Mouse (Mus musculus) retina, embryonic 14.5 days (tissue): ENCODE data around the gene Myo1e.

ENCODE experiments used
- DNase-seq: peaks from one replicate; pipeline ENCODE4 v3.0.0-alpha.2; 2015; ENCODE audit warnings: low spot score

The Myo1e gene

DNA sequence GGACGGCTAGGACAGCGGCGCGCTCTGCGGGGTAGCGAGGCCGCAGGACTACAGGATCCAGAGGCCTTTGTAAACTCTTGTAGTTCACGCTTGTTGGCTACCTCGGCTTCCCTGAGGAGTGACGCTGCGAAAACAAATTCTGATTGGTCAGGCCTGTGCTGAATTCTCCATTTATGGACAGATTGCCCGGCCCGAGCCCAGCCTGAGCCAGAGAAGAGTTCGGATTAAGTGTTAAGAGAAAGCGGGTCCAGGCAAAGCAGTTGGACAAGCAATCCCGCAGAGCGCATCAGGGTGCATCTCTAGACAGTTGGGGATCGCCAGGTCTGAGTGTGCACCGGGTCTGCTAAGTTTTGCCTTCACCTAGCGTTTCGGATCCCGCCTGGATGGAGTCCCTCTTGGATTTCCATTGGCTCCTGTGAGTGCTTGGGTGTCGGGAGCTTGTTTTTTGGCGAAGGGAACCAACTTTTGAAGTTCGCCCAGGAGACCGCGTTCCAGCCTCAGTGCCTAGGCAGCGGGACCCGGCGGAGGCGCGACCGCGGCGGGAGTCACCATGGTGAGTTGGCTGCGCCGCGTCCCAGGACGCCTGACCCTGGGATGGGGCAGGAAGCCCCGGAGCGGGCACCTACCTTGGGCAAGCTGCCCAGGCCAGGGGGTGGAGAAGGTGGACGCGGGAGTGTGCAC, at the start of gene Myo1e:
Gene Myo1e (plus strand): TSS at position 200 of the 681 bp plus-strand sequence.
- DNase-seq: peak; percentile 93

DNA sequence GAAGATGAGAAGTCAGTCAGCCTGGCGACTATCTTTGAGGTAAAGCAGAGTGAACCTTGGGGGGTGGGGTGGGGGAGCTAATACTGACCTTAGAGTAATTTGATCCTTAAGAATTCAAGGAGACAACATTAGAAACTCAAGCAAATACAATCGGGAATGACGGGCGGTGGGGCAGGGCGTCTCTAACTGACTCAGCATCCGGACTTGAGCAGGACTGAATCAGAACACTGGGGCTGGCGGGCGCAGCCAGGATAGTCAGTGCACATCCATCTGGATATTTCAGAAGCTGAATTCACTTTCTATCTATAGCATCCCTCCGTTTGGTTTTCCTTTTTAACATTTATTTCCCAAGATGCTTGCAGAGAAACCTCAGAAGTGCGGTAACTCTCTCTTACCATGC, 47.1 kb upstream of the Myo1e start:
- no peak for DNase-seq

DNA sequence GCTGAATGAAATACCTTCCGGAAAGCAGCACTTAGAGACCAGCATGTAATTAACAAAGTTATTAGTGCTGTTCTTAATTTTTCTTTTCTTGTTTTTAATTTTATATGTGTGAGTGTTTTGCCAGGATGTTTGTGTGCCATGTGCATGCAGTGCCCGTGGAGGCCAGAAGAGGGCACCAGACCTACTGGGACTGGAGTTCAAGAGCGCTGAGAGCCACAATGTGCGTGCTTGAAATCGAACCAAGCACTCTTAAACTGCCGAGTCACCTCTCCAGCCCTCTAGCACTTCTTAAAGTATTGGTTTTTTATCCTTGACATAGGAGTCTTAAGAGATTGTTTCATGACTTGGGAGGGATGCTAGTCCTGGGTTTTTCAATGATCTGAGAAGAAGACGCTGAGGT, 38.2 kb upstream of the Myo1e start:
- no peak for DNase-seq

DNA sequence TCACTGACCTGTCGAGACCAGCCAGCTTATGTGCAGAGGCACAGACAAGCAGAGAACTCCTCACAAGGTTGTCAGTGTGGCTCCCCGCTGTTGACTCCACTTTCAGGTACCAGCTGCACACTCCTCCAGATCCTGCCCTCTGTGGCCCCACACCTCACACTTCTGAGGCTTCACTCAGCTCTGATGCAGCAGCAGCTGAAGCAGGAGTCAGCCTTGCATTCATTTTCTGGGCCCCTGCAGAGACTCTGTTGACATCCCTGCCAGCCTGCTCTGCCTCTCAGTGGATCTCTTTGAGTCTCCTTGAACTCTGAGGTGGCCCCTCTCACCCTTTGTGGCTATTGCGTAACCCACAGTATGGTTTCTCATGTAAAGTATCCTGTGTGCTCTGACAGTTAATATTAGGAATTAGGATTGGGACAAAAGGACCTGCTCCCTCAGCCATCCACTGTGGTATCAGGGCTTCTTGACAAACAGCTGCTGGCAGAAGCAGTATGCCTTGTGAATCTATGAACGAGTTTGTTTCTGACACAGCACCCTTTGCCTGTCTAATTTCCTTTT, 32.8 kb upstream of the Myo1e start:
- peak; percentile 18 for DNase-seq

DNA sequence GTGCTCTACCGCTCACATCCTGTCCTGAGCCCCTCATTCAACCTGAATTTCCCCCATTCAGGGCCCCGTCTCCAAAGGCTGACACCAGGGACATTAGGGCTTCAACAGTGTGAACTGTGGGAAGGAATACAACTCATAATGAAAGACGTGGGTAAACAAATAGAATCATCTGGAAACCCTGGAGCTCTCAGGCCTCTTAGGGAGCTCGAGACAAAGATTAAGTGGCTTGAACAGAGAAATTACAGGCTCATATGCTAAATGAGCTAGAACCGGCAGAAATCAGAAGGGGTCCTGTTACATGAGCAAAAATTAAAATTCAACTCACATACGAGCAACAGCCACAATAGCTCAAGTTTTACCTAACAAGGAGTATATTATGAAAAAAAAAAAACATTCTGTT, 32.3 kb upstream of the Myo1e start:
- DNase-seq: no peak

DNA sequence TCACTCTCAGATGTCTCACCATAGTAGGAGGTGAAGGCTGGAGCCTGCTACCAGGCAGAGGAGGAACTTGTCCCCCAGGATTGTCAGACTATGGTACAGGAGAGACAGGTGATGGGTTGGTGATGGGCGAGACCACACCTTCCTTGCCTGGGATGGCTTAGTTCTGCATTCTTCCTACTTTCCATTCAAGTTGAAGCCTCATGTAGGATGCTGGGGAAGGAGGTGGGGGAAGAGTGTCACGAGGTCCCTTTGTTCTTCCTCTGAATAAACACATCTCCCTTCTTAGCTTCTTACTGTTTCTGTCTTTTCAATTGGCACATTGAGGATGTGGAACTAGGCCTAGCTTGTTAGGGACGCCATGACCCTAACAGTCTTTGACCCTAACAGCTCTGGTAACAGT, 30.9 kb upstream of the Myo1e start:
- DNase-seq: no peak

DNA sequence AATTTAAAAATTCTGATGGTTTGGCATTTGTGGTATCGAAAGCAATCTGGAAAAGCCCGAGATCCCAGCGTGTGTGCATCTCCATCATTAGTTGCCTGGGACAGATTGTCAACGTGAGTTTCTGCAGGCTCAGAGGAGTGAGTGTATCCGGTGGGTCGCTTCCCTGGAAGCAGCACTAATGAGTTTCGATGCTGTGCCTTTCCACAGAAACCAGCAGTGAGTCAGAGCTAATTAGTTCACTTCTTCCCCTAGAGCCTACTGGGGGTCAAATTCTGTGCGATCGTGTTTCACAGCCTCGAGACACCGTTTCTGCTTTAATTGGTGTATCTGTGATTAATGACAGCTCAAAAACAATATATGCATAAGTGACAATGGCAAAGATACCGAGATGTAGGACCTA, 25.4 kb upstream of the Myo1e start:
- peak; percentile 56 for DNase-seq

DNA sequence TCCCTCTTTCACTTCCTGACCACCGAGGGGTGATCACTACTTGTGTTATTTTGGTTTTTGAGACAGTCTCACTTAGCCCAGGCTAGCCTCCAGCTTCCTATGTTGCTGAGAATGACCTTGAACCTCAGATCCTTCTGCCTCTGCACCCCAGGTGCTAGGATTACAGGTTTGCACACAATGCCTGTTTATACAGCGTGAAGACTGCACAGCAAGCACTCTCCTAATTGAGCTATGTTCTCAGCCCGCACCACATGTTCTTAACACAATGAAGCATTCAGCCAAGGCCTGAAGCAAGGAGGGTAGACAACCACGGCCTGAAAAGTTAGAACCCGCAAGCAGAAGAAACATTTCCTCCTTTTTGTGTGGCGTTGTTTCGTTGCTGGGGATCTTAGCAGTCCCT, 24.5 kb upstream of the Myo1e start:
- no peak for DNase-seq

DNA sequence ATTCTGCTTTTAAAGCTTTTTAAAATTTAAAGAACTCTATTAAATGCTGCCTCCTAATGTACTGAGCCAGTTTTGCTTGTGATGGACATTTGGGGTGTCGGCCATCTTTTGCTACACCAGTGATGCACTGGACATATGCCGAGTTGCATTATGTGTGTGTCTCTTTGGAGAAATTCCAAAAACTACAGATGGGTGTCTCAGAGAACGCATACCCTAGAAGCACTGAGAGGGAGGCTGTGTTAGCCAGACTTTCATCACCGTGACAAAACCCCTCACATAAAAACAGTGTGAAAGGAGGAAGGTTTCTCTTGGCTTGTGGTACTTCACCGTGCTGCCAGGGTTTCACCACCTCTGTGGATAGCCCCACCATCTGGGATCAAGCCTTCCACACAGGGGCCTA, 14.8 kb upstream of the Myo1e start:
- no peak for DNase-seq

DNA sequence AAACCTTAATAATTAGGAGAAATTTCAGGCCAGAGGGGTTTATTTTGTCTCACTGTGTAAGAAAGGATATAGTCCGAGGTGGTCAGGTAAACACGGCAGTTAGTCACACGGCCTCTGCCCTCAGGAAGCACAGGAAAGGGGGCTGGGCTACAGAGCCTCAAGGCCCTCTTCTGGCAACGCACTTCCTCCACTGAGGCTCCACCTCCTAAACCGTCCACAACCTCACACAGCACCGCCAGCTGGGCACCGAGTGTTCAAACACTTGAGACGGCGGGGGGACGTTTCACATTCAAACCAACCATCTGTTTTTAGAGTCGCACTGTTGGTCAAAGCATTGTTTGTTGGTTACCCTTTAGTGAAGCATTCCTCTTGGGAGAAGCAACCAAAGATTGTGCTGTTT, 12.5 kb upstream of the Myo1e start:
- no peak for DNase-seq

DNA sequence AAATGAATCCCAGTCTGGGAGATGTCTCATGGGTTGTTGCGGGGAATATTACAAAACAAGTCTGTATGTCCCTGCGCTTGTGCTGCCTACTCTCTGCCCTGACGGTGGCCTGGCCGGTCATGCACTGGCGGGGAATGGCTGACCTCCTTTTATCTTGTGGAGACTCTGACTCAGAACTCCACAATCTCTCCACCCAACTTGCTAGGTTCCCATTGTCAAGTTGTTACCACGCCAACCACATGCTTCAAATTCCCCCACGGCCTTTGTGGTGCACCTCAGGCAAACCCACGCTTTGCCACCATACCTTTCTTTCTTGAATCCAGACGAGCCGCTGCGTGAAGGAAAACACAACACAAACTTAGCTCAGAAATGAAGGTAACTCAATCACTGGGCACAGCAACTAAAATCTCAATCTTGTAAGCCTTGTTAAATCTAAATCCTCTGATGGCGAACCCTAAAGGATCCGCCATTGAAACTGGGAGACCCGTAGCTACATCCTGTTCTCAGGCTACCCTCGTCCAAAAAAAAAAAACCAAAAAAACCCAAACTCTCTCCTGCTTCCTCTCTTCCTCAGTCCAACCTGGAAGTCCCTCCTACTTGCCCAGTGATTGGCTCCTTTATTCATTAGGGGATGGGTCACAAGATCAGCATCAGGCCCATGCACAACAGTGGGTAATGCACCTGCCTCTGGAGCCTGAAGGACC, 10.0 kb upstream of the Myo1e start:
- no peak for DNase-seq

DNA sequence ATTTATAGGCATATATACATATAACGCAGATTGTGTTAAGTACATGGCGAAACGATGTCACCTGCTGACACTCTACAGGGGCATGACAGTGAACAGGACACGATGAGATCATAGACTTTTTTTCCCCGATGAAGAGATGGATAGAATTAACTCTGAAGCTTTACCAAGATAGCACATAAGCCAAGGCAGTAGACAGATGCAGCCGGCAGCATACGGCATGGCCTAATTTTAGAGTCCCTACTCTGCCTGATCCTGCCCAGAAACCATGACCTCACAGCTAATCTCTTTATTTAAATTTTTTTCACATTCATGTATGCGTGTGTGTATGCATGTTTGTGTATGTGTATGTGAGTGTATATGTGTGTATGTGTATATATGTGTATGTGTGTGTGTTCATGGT, 9.2 kb upstream of the Myo1e start:
- no peak for DNase-seq

DNA sequence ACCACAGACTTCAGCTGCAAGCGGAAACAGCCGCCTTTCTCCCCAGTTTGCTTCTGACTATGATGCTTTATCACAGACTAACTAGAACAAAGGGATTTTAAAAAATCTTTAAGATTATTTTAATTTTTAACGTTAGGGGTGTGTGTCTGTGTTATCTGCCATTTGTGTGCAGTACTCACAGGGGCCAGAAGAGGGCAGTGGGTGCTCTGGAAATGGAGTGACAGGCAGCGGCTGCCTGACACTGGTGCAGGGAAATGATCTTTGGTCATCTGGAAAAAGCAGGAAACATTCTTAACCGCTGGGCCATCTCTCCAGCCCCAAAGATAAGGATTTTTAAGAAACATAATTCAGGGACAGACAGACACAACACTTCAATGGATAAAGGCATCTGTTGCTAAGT, 4.4 kb upstream of the Myo1e start:
- DNase-seq: peak; percentile 39

DNA sequence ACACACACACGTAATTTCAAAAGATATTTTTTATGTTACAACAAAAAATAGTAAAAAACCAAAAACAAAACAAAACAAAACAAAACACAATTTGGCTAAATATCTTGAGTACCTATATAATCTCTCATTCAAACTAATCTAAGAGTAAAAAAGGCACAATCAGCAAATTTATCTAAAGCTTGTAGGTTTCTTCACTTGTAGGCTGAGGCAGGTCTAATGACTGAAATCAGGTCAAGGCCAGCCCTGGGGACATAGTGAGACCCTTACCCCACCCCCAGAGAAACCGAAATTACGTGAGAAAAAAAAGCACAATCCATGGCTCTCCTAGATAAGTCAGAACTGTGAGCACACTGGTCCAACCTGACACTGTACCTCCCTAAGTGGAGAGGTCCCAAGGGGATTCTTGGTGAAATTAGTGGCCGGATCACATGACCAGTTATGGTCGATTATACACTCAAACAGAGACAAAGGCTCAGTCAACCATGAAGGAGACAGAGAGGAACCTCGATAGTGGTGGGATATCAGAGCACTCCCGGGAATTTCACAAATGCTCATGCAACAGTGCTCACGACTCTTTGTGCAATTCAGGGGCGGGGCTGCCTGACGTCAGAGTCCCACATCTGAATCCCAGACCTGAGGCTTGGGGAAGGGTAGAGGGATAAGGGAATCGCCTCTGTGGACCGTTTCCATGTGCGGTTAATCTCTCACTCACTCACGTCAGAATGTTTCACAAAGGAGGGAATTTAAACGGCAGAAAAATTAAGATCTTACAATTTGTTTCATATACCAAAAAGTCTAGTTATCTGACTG, 3.7 kb upstream of the Myo1e start:
- DNase-seq: peak; percentile 56

DNA sequence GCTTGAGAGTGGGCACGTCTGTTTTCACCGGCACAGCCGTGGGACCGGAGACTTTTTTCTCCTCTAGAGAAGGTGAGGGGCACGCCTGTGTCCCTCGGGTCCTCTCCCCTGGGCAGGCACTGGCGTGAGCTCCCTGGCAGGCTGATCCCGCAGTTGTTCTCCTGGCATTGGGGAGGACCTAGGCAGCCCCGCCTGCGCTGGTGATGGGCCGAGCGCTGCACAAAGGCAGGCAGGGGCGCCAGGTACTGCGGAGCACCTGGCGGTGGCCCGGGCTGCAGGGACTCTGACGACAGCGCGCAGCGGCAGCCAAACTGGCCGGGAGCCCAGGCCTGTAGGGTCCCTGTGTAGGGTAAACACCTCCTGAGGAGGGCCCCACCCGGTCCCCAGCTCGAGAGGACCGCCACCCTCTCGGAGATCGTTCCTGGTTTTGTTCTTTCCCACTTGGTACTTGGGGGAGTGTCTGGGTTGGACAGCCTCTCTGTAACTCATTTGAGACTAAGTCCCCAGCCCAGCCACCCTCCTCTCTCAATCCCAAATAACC, 901 bp downstream of the Myo1e start:
- peak; percentile 39 for DNase-seq

DNA sequence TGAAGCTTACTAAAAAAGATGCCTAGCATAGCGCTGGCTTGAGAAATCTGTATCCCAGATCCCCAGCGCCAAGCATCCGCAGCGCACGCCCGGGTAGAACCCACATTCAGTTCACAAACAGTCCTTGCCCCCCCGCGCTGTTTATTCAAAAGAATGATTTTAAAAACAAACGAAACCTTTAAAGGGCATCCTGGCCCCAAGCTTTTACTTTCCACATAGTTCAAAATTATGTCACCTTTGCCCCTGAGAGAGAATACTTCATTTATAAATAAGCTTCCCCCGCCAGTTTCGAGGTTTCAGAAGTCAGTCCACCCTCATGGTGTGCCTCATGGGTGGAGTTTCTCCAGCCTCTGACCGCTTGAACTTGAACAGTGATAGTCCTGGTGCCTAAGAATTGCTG, 1.6 kb downstream of the Myo1e start:
- no peak for DNase-seq

DNA sequence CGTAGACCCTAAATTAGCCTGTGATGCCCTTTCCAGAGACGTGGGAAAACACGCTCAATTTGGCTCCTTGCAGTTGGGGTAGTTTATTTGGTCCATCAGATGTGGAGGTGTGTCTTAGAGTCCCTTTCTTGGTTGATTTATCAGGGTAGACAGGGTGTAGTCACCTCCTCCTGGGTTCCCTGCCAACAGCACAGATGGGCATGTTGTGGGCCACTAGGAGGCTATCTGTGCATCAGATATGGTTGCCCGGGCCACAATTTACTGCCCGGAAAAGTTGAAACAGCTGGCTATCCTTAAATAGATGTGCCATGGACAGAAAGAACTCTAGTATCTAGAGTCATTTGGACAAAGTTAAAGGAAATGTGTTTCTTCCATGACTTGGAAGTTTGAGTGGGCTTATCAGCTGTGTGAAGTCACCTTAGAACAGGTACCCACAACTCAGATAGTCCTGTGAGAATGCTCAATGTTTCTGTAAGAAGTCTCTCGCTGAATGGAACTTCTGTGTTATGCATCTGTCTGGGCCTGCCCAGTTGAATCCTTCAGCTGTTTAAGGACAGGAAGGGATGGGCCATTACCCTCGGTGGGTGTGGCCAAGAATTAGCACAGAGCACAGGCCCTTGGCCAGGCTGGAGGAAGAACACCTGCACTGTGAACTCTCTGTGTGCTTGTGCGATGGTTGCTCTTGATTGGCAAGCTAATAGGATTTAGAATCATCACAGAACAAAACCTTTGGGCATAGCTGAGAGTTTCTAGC, 2.3 kb downstream of the Myo1e start:
- no peak for DNase-seq

DNA sequence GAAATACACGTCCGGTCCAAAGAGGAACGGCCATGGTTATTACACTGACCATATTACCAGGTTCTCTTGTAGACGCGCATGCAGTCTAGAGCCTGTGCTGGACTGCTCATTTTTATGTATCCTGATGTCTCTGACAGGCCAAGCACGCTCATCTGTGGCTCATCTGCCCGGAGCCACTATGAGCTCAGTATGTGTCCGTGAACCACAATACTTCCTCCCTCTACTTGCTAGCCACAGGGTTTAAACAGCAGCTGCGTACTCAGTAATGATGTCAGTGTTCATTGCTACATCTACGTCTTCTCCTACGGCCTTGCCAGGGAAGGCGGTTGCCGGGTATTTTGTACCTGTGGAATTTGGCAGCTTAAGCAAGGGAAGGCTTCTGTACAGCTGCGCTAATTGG, 4.5 kb downstream of the Myo1e start:
- no peak for DNase-seq

DNA sequence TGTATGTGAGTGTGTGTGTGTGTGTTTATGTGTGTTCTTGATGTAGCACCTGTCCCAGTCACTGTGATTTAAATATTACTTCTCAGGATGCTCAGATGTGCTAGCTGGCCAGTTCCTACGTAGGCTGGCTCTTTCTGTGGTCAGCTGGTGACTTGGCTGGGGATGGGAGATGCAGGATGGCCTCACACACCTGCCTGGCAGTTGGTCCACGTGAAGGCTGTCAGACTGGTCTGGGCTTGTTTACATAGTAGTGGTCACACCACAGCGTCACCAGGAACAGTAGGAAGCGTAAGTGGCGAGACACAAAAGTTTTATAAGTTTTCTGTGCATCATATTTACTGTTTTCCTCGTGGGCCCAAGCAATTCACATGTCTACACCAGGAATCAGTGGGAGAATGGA, 9.4 kb downstream of the Myo1e start:
- DNase-seq: no peak

DNA sequence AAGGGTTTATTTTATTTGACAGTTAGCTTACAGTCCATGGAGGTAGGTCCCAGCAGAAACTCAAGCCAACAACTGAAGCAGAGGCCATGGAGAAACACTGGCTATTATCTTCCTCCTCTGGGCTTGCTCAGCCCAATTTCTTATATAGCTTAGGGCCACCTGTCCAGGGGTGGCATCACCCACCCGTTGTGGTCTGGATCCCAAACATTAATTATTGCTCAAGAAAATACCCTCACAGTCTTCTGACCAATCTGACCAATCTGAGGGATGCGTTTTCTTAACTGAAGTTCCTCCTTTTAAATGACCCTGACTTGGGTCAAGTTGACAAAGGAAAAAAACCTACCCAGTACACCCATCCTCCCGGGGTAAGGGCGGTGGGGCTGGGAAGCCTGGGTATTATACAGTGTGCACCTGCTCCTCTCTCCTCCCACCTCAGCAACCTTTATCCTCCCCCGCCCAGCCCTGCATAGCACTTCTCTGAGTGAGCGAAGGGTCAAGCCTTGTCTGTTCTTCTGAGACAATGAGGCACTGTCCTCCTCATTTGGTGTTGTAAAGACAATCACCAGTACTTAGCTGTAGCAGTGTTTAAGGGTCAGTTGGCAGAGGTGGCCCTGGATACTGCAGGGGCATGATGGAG, 12.3 kb downstream of the Myo1e start:
- DNase-seq: no peak

DNA sequence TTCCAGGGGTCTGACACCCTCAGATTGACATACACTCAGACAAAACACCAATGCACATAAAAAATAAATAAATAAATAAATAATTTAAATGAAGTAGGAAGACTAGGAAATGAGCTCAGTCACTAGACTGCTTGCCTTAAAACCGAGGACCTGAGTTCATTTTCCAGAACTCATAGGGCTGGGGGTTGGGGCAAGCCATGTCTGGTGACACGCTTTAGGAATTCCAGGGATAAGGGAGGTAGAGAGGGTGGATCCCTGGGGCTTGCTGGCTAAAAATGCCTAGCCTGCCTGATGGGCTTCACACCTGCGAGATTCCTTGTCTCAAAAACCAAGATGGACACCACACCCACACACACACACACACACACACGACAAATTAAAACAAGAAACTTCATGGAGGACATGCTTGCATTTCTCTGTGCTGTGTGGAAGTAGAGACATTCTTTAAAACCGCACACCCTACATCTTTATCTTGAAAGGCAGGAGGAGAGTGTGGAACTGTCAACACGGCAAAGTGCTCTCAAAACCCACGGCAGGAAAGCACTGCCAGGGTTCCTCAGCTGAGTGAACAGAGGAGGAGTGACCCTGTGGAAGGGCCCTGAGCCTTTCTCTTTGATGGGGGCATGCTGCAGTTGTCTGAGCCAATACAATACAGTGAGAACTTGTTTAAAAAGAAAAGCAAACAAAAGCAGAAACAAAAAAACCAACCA, 13.5 kb downstream of the Myo1e start:
- DNase-seq: no peak
